Mouse (Mus musculus): ENCODE data around the gene Mettl7a3. TPM values are rescaled to one million over a fixed set of nuclear protein-coding genes. Genes with fewer than 3 reads are reported as not detected.
"Not testable (repeated sequence)": the region's sequence is repeated elsewhere in the genome, so short reads cannot be mapped to it uniquely, and the experiment has no call there.

Gene Mettl7a3
- total RNA-seq, 2 experiments from 2014 or later, result not detected

- DNase-seq (ENCODE audit: low spot score in 2 of 2), result not testable (repeated sequence)
These were observed 5.4 kb upstream of the Mettl7a3 start for GRCm38 (mm10) chr15:100329336-100329735.

GRCm38 (mm10) chr15:100330739-100331138 lies 4.0 kb upstream of the Mettl7a3 start:
- no peak for DNase-seq (ENCODE audit: low spot score in 2 of 2)

GRCm38 (mm10) chr15:100332077-100332961 lies 2.4 kb upstream of the Mettl7a3 start:
- DNase-seq (ENCODE audit: low spot score in 2 of 2), result not testable (repeated sequence)

GRCm38 (mm10) chr15:100337328-100337727 lies 2.6 kb downstream of the Mettl7a3 start:
- DNase-seq (ENCODE audit: low spot score in 2 of 2), result not testable (repeated sequence)

- DNase-seq (ENCODE audit: low spot score in 2 of 2), result peak; percentile 33 to 62
These were observed 3.1 kb downstream of the Mettl7a3 start for GRCm38 (mm10) chr15:100337847-100338246.

GRCm38 (mm10) chr15:100341314-100341980 lies 6.7 kb downstream of the Mettl7a3 start:
- not testable (repeated sequence) for DNase-seq (ENCODE audit: low spot score in 2 of 2)

- no peak for DNase-seq (ENCODE audit: low spot score in 2 of 2)
These were observed 10.8 kb downstream of the Mettl7a3 start for GRCm38 (mm10) chr15:100345484-100345883.

DNA sequence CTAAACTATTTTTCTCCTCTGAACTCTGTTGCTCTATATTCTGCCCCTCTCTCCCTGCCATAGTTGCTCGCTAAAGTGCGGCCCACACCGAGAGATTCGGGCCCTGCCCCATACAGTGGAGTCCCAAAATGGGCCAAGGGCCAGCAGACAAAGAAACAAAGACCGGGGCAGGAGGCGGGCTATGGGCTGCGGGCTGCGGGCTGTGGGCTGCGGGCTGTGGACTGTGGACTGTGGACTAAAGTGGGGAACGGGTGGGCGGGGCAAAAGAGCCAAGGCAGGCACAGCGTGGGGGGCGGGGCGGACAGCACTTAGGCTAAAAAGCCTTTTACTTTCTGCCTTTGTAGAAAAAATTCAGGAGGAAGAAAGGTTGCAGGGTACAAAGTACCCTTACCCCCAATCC lies 12.0 kb downstream of the Mettl7a3 start:
- no peak for DNase-seq (ENCODE audit: low spot score in 2 of 2)

GRCm38 (mm10) chr15:100349496-100349895 lies 14.8 kb downstream of the Mettl7a3 start:
- DNase-seq (ENCODE audit: low spot score in 2 of 2), result no peak

- DNase-seq (ENCODE audit: low spot score in 2 of 2), result no peak
These were observed 16.9 kb downstream of the Mettl7a3 start for GRCm38 (mm10) chr15:100351501-100352060.

- DNase-seq (ENCODE audit: low spot score in 2 of 2), result no peak
These were observed 18.1 kb downstream of the Mettl7a3 start, which contains the start of the genes Methig1 and Mettl7a2 for GRCm38 (mm10) chr15:100352711-100353250. Gene Methig1, plus strand, starts transcription at chr15:100353149. Gene Mettl7a2, plus strand, starts transcription at chr15:100353200.

DNA sequence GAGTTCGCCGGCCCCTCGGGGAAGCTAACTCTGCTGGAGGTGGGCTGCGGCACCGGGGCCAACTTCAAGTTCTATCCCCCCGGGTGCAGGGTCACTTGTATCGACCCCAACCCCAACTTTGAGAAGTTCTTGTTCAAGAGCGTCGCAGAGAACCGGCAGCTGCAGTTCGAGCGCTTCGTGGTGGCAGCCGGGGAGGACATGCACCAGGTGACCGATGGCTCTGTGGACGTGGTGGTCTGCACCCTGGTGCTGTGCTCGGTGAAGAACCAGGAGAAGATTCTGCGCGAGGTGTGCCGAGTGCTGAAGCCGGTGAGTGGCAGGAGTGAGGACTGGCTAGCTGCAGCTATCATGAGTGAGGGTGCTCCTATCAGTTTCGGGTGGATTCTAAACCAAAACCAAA lies 18.7 kb downstream of the Mettl7a3 start:
- not testable (repeated sequence) for DNase-seq (ENCODE audit: low spot score in 2 of 2)

- DNase-seq (ENCODE audit: low spot score in 2 of 2), result no peak
These were observed 21.1 kb downstream of the Mettl7a3 start for GRCm38 (mm10) chr15:100355876-100356275.

- no peak for DNase-seq (ENCODE audit: low spot score in 2 of 2)
These were observed 29.5 kb downstream of the Mettl7a3 start, which contains the start of gene Higd1c for GRCm38 (mm10) chr15:100364242-100364641. Gene Higd1c, plus strand, starts transcription at chr15:100364542.

DNA sequence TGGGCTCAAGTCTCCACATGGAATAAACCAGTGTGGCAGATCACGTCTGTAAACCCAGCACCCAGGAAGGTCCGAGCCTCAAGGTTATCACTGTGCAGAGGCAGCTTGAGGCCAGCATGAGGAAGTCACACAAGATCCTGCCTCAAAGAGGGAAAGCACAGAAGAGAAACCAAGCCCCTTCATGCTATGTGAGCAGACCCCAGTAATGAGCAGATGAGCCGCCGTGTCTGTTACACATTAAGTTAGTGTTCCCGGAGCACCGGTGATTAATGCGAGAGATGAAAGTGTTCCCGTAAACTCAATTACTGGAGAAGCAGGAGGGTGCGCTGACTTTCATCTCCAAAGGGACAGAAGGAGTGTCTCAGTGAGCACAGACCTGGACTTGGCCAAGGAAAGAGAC lies 31.2 kb downstream of the Mettl7a3 start:
- DNase-seq (ENCODE audit: low spot score in 2 of 2), result not testable (repeated sequence)

DNA sequence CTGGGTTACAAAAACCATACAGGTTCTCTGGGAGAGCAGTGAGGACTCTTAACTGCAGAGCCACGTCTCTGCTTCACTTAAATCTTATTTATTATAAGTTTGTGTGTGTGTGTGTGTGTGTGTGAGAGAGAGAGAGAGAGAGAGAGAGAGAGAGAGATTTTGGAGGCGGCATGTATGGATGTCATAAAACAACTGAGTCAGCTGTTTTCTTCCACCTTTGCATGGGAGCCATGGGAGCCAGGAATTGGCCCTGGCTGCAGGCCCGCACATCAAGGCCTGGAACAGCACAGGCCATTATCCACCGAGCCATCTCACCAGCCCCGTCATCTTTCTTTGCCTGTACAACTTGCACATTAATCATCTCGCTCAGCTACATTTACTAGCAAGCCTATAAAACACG lies 32.4 kb downstream of the Mettl7a3 start:
- DNase-seq (ENCODE audit: low spot score in 2 of 2), result no peak

GRCm38 (mm10) chr15:100375066-100375465 lies 40.3 kb downstream of the Mettl7a3 start:
- peak; percentile 74 to 79 for DNase-seq (ENCODE audit: low spot score in 2 of 2)

GRCm38 (mm10) chr15:100377847-100378505 lies 43.2 kb downstream of the Mettl7a3 start:
- DNase-seq (ENCODE audit: low spot score in 2 of 2), result peak; percentile 35 to 42

- no peak for DNase-seq (ENCODE audit: low spot score in 2 of 2)
These were observed 44.9 kb downstream of the Mettl7a3 start for GRCm38 (mm10) chr15:100379658-100380057.

DNA sequence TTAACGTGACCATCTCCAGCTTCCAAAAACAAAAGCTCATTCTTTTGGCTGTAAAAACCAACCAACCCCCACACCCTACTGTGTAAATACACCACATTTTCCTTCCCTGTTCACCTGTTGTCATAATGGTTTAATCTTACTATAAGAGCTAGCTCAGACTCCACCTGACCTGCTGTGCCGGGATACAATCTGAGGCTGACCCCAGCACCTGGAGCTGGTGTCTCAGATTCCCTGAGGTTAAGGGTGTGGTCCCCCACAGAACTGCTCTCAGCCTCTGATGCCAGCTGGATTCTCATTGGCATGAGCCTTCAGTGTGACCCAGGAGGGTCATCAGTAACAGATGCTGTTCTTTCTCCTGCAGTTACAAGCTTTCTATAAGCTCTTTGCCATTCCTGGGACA lies 45.4 kb downstream of the Mettl7a3 start:
- DNase-seq (ENCODE audit: low spot score in 2 of 2), result no peak

DNA sequence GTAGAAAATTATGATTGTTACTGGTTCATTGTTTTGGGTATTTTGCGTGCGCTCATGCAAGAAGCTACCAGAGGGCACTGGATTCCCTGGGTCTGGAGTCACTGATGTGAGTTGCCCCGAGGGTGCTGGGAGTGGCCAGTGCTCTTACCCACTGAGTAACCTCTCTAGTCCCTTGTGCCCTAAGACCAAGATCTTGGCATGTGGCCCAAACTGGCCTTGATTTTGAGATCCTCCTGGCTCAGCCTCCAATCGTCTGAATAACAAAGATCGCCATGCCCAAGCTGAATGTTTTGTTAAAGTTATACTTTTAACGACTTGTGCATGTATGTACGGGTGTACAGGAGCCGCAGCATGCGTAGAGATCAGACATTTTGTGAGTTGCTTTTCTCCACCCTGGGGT lies 51.0 kb downstream of the Mettl7a3 start:
- no peak for DNase-seq (ENCODE audit: low spot score in 2 of 2)
